Mouse (Mus musculus) liver, adult 2 months (tissue): Measurements from ENCODE around the gene Fut8. TPM values are rescaled to one million over a fixed set of nuclear protein-coding genes. Genes with fewer than 3 reads are reported as not detected.

ENCODE experiments used
- DNase-seq: peaks from one replicate; pipeline ENCODE4 v3.0.0-alpha.2; 2011; ENCODE audit warnings: low read depth, low spot score; ENCODE audit errors: extremely low read depth
- H3K27ac ChIP-seq: fragments of 200-500 bp; replicated peaks from 2 replicates; pipeline ENCODE4 v1.5.1; 2012; ENCODE audit warnings: low read depth, mild to moderate bottlenecking, control low read depth, inconsistent platforms, low read length; ENCODE audit not compliant: insufficient read depth
- H3K27me3 ChIP-seq: fragments of 200-500 bp; 2 replicates; pipeline ENCODE4 v1.6.1; 2012; ENCODE audit warnings: mild to moderate bottlenecking, moderate library complexity, low read length, inconsistent platforms; ENCODE audit not compliant: control insufficient read depth, insufficient read depth
- H3K36me3 ChIP-seq: fragments of 200-500 bp; 2 replicates; pipeline ENCODE4 v1.6.1; 2012; ENCODE audit warnings: low read length, inconsistent platforms; ENCODE audit not compliant: control insufficient read depth, insufficient read depth
- H3K4me1 ChIP-seq: fragments of 200-500 bp; 2 replicates; pipeline ENCODE4 v1.6.1; 2011; ENCODE audit warnings: low read length; ENCODE audit not compliant: control insufficient read depth, insufficient read depth
- H3K4me3 ChIP-seq: fragments of 200-500 bp; 2 replicates; pipeline ENCODE4 v1.5.1; 2011; ENCODE audit warnings: low read depth, mild to moderate bottlenecking, control low read depth, low read length, moderate library complexity; ENCODE audit not compliant: insufficient read depth
- H3K79me2 ChIP-seq: fragments of 200-500 bp; 2 replicates; pipeline ENCODE4 v1.6.1; 2012; ENCODE audit warnings: inconsistent platforms, mild to moderate bottlenecking, low read length, moderate library complexity; ENCODE audit not compliant: control insufficient read depth, insufficient read depth
- H3K9ac ChIP-seq: fragments of 200-500 bp; 2 replicates; pipeline ENCODE4 v1.6.1; 2012; ENCODE audit warnings: low read depth, mild to moderate bottlenecking, control low read depth, inconsistent platforms, low read length
- CTCF ChIP-seq: fragments of 200-500 bp; IDR thresholded peaks from 2 replicates; pipeline ENCODE4 v1.5.1; 2011; ENCODE audit warnings: low read depth, low read length, control low read depth
- POLR2A ChIP-seq: fragments of 200-500 bp; IDR thresholded peaks from 2 replicates; pipeline ENCODE4 v1.6.1; 2011; ENCODE audit warnings: low read length, control low read depth; ENCODE audit not compliant: insufficient read depth; ENCODE audit errors: extremely low read depth
- WGBS: fragments of 180-500 bp; shearing (Covaris S2); methylation state at CpG from one replicate; pipeline ENCODE4 v1.1.7; 2018; 5-methylcytosine and 5-hydroxymethylcytosine counted together
- polyA plus RNA-seq: library from polyadenylated mRNA; depleted of rRNA; stranded (reverse); fragments of >200 nt; gene quantifications from 2 replicates; pipeline ENCODE4 v1.2.3, GENCODE M21; 2012
- total RNA-seq: library from RNA; depleted of rRNA; stranded (reverse); fragments of >200 nt; gene quantifications from 2 replicates; pipeline ENCODE4 v1.2.3, GENCODE M21; 2014

Gene Fut8
- total and polyA plus RNA-seq, 2 experiments = 1.2 to 8.0 TPM

DNA sequence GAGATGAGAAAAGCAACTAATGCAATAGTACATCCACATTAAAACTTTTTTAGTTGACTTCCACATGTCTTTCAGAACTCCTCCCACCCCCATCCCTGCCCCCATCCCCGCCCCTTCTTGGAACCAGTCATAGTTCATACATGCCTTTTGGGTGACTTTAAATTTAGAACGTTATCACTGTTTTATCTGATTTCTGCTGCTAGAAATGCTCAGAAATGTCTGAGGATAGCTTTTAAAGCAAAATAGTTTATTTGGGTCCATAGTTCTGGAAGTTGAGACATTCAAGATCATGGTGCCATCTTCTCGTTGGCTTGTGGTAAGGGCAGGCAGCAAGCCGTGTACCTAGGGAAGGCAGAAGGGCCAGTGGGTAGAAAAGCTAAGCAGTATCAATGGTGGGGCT lies 34.8 kb upstream of the Fut8 start:
- WGBS = 90% methylated on average over 4 of the region's 4 CpGs
- Histone ChIP-seq H3K9ac (no peak overlapping the region), H3K79me2 (no peaks in the 10 kb centered on the region), H3K27ac (no peak overlapping the region), H3K4me3 (no peak overlapping the region), H3K27me3 (no peaks in the 10 kb centered on the region), H3K36me3 (no peaks in the 10 kb centered on the region), H3K4me1 (no peaks in the 10 kb centered on the region)
- DNase-seq = no peak
- no peak for TF ChIP-seq POLR2A
- TF ChIP-seq CTCF = no peak

DNA sequence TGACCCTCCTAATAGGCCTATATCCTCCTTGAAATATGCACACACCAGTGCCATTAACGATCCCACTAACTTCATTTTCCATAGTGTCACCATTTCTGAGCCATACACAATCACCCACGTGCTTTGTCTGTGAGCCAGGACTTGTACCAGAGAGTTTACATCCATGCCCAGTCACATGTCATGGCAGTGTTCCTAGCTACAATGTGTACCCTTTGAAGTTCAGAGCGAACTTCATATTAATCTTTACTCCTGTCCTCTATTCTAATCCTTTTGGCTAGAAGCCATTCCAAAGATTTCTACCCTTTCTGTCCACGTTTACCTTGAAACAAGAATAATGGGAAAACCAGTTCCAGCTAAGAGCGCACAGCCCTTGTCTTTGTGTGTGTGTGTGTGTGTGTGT lies 31.1 kb upstream of the Fut8 start:
- no peaks in the 10 kb centered on the region for H3K79me2 ChIP-seq
- no peaks in the 10 kb centered on the region for H3K27me3 ChIP-seq
- no peak overlapping the region for H3K27ac ChIP-seq
- no peak overlapping the region for H3K4me3 ChIP-seq
- H3K9ac ChIP-seq = no peak overlapping the region
- H3K36me3 ChIP-seq = no peaks in the 10 kb centered on the region
- TF ChIP-seq CTCF (no peak), POLR2A (no peak)
- H3K4me1 ChIP-seq = peaks cover 3% of the 10 kb centered on the region; the same call in 1 of the 2 replicates
- DNase-seq = peak; percentile 67
- WGBS = 53% methylated on average over 5 of the region's 5 CpGs

DNA sequence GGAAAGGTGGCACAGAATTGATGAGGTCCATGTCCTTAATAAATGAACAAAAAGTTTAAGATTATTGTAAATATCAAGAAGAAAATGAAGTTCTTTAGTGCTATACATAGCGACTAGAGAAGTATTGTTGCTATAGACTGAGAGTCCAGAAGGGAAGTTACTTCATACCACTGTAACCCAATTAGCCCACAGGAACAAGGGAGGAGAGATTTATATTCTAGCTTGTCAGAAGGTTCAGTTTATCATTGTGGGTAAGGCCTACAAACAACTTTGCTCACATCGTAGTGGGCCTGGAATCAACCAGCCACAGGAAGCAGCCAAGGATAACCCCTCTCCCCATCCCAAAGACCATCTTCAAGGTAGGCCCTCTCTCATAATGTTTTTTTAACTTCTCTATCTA lies 29.9 kb upstream of the Fut8 start:
- H3K4me3 ChIP-seq = no peak overlapping the region
- no peak overlapping the region for H3K9ac ChIP-seq
- H3K79me2 ChIP-seq = no peaks in the 10 kb centered on the region
- TF ChIP-seq CTCF (no peak), POLR2A (no peak)
- WGBS = 88% methylated on average over 2 of the region's 2 CpGs
- no peaks in the 10 kb centered on the region for H3K27me3 ChIP-seq
- peaks cover 3% of the 10 kb centered on the region; the same call in 1 of the 2 replicates for H3K4me1 ChIP-seq
- no peaks in the 10 kb centered on the region for H3K36me3 ChIP-seq
- no peak for DNase-seq
- H3K27ac ChIP-seq = no peak overlapping the region

DNA sequence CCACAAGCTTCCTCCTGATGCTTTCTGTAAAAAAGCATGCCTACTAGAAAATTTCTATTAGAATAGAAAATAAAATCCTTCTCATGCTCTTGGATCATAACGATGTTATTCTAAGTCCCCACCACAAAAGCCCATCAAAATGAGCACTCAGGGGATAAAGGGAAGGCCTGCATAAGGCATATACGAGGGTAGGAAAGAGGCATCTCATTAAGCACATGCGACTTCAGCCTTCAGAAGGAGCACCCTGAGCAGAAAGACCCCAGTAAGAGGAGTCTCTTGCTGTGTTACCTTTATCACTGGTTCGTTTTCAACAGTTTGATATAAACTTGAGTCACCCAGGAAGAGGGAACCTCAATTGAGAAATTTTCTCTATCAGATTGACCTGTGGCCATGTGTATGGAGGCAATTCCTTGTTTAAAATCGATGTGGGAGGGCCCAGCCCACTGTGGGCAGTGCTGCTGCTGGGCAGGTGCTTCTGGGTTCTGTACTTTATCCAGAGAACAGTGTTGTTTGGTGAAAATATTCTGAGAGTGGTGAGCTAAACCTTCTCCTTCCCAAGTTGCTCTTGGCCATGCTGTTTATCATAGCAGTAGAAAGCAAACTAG lies 29.2 kb upstream of the Fut8 start:
- Histone ChIP-seq H3K36me3 (no peaks in the 10 kb centered on the region), H3K4me3 (no peak overlapping the region), H3K27me3 (no peaks in the 10 kb centered on the region), H3K79me2 (no peaks in the 10 kb centered on the region), H3K4me1 (peaks cover 3% of the 10 kb centered on the region; the same call in 1 of the 2 replicates), H3K9ac (no peak overlapping the region), H3K27ac (no peak overlapping the region)
- DNase-seq = peak; percentile 89
- TF ChIP-seq CTCF (no peak), POLR2A (no peak)
- WGBS = 61% methylated on average over 5 of the region's 5 CpGs

DNA sequence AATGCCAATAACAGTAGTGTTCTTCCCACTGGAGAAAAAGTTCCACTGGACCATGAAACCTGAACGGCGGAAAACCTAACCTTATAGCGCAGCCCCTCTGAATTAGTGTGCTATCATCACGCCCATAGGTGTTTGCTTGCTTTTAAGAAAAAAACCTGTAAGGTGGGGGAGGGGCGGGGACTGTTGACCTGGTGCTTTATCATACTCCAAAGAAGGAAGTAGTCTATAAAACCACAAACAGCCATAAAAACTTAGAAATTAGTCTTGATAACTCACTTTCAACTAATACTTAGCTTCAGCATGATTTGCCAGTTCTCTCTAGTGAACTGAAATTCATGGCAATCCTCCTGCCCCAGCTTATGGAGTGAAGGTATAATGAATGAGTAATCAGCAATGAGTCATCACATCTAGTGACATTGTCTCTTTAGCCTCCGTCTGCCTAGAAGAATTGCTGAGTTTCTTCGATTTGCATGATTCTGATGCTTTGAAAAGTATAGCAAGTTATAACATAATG lies 26.2 kb upstream of the Fut8 start:
- Histone ChIP-seq H3K27ac (no peak overlapping the region), H3K4me3 (no peak overlapping the region), H3K79me2 (no peaks in the 10 kb centered on the region), H3K27me3 (no peaks in the 10 kb centered on the region), H3K36me3 (no peaks in the 10 kb centered on the region), H3K9ac (no peak overlapping the region), H3K4me1 (peaks cover 5% of the 10 kb centered on the region)
- 85% methylated on average over 7 of the region's 7 CpGs for WGBS
- TF ChIP-seq CTCF = no peak
- no peak for TF ChIP-seq POLR2A
- DNase-seq = no peak

DNA sequence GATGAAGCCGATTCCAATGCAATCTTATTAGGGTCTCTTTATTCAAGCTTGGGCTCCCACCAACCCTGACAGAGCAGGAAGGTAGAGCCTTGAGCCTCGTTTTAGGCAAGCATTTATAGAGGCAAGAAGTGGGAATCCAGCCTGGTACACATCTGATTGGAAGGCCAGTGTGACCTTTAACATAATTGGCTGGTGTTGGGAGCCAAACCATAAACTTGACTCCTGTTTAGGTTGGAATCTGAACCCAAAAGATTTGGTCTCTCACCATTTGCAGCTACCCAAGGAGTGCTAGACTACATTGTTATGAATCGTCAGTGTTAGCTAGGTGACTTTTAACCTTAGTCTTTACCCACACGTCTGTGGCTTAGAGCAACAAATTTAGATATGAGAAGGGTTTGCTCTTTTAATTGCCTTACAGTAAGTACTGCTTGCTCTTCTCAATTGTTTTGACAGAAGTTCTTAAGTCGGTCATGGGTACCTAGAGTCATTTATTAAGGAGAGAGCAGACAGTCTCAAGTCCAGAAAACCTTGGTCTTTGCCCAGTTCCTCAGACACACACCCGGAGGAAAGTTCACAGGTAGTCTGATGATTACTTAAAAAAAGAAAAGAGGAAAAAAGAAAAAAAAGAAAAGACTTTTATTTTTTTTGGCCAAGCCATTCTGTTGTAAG lies 23.9 kb upstream of the Fut8 start:
- WGBS = 59% methylated on average over 6 of the region's 6 CpGs
- Histone ChIP-seq H3K9ac (no peak overlapping the region), H3K79me2 (no peaks in the 10 kb centered on the region), H3K4me1 (peaks cover 2% of the 10 kb centered on the region), H3K27me3 (no peaks in the 10 kb centered on the region), H3K36me3 (no peaks in the 10 kb centered on the region), H3K4me3 (no peak overlapping the region), H3K27ac (no peak overlapping the region)
- TF ChIP-seq CTCF (no peak), POLR2A (no peak)
- DNase-seq = peak; percentile 55
